Mouse (Mus musculus): ENCODE measurements around the gene Erc2.
A peak's percentile ranks its signal among the peaks of the same experiment; 100 is the strongest.

Gene Erc2

GRCm38 (mm10) chr14:28470212-28470611, 848.0 kb downstream of the Erc2 start:
- DNase-seq: no peak

- peak; percentile 45 for DNase-seq
These were observed 852.8 kb downstream of the Erc2 start for GRCm38 (mm10) chr14:28475012-28475411.

- DNase-seq: peak; percentile 40
These were observed 853.2 kb downstream of the Erc2 start for GRCm38 (mm10) chr14:28475421-28475820.

GRCm38 (mm10) chr14:28476746-28477145, 854.5 kb downstream of the Erc2 start:
- peak; percentile 60 for DNase-seq

GRCm38 (mm10) chr14:28480866-28481265, 858.6 kb downstream of the Erc2 start:
- DNase-seq: no peak

GRCm38 (mm10) chr14:28493806-28494205, 871.6 kb downstream of the Erc2 start:
- no peak for DNase-seq

GRCm38 (mm10) chr14:28494273-28494672, 872.0 kb downstream of the Erc2 start:
- DNase-seq: no peak

GRCm38 (mm10) chr14:28501216-28501878, 879.1 kb downstream of the Erc2 start:
- DNase-seq: no peak

- no peak for DNase-seq
These were observed 881.0 kb downstream of the Erc2 start for GRCm38 (mm10) chr14:28503276-28503675.

- no peak for DNase-seq
These were observed 882.1 kb downstream of the Erc2 start, which contains the start of gene Wnt5a for GRCm38 (mm10) chr14:28504101-28505050. Wnt5a (plus strand) TSS chr14:28504750.

- peak; percentile 73 for DNase-seq
These were observed 882.9 kb downstream of the Erc2 start for GRCm38 (mm10) chr14:28505051-28505585.

GRCm38 (mm10) chr14:28505586-28506375, 883.6 kb downstream of the Erc2 start:
- peak; percentile 67 for DNase-seq

GRCm38 (mm10) chr14:28506376-28506831, 884.2 kb downstream of the Erc2 start:
- DNase-seq: peak; percentile 72

GRCm38 (mm10) chr14:28507011-28507410, 884.8 kb downstream of the Erc2 start:
- DNase-seq: no peak

GRCm38 (mm10) chr14:28507471-28507870, 885.2 kb downstream of the Erc2 start:
- DNase-seq: peak; percentile 87

- peak; percentile 18 for DNase-seq
These were observed 886.3 kb downstream of the Erc2 start for GRCm38 (mm10) chr14:28508288-28509258.

GRCm38 (mm10) chr14:28509441-28510340, 887.5 kb downstream of the Erc2 start:
- DNase-seq: peak; percentile 58

GRCm38 (mm10) chr14:28510341-28511028, 888.3 kb downstream of the Erc2 start:
- DNase-seq: peak; percentile 57

- DNase-seq: peak; percentile 62
These were observed 888.9 kb downstream of the Erc2 start for GRCm38 (mm10) chr14:28511029-28511651.
